Mouse (Mus musculus): ENCODE data around the gene Zfp710.

GRCm38 (mm10) chr7:80030987-80031386 is 6.4 kb downstream of the Zfp710 start:
- TF ChIP-seq CTCF (IDR thresholded peaks at IDR 0.05; ENCODE audit: low read depth, low read length) (no peak), POLR2A (IDR thresholded peaks at IDR 0.05; ENCODE audit: extremely low read depth, insufficient read depth, low read length) (no peak)
